Mouse (Mus musculus): ENCODE measurements at regions not wholly inside any gene's neighbourhood (a gene's known extent, or its start where the extent isn't known, plus 50 kb on each side); places are given as distances from the start of the nearest gene placed in this dataset.

- TF ChIP-seq CTCF (IDR thresholded peaks at IDR 0.05; ENCODE audit: extremely low read depth, insufficient read depth, low read length) = no peak
- no peak for TF ChIP-seq POLR2A (IDR thresholded peaks at IDR 0.05; ENCODE audit: extremely low read depth, insufficient read depth, low read length)
Observed at GRCm38 (mm10) chr1:92745284-92745683, 86.2 kb upstream of the Gpc1 start.
